Mouse (Mus musculus): ENCODE data around the gene Fam50b.

GRCm38 (mm10) chr13:34767527-34768292, 33.1 kb downstream of the Fam50b start:
- TF ChIP-seq CTCF (IDR thresholded peaks at IDR 0.05; ENCODE audit: low read depth) (no peak), EP300 (optimal IDR thresholded peaks at IDR 0.05) (no peak)

Measured in stomach, postnatal 0 days (tissue).